Mouse (Mus musculus) megakaryocyte-erythroid progenitor cell, adult 5-6 weeks (primary cell): ENCODE results near the gene H2al2a. TPM values are rescaled to one million over a fixed set of nuclear protein-coding genes. Genes with fewer than 3 reads are reported as not detected.

Experiments
- ATAC-seq: replicated peaks from 2 replicates; pipeline ENCODE4 v1.8.0; 2016; ENCODE audit warnings: mild to moderate bottlenecking, inconsistent platforms; ENCODE audit not compliant: severe bottlenecking, poor library complexity, low FRiP score, low TSS enrichment
- total RNA-seq, 2 experiments: library from RNA; stranded (forward) in 1 of 2; stranded (reverse) in 1 of 2; fragments of 200-1000, 215-1000 nt in 1 of 2; fragments of >200 nt in 1 of 2; fragmentation: Nextera tagmentation in 1 of 2; gene quantifications; 2 replicates each; pipeline ENCODE4 v1.2.3; 2014 to 2017

The H2al2a gene
- total RNA-seq, 2 experiments from 2014 or later: not detected

DNA sequence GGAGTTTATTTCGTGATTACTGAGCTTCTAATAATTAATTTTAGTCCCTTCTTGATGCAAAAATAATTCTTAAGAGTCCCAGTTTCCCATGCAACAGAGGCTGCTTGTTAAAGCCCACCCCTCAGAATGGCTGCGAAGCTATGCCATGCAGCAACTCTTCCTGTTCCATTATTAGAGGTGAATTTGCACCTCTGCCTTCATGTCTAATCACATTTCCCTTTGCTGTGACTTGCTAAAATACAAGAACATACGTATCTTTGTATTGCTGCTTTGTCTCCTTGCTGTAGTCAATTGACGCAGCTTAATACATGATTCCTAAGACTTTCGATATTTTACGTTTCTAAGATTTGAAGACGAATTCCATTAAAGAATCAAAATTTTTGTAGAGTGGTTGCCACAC is 32.9 kb upstream of the H2al2a start:
- no peak for ATAC-seq

DNA sequence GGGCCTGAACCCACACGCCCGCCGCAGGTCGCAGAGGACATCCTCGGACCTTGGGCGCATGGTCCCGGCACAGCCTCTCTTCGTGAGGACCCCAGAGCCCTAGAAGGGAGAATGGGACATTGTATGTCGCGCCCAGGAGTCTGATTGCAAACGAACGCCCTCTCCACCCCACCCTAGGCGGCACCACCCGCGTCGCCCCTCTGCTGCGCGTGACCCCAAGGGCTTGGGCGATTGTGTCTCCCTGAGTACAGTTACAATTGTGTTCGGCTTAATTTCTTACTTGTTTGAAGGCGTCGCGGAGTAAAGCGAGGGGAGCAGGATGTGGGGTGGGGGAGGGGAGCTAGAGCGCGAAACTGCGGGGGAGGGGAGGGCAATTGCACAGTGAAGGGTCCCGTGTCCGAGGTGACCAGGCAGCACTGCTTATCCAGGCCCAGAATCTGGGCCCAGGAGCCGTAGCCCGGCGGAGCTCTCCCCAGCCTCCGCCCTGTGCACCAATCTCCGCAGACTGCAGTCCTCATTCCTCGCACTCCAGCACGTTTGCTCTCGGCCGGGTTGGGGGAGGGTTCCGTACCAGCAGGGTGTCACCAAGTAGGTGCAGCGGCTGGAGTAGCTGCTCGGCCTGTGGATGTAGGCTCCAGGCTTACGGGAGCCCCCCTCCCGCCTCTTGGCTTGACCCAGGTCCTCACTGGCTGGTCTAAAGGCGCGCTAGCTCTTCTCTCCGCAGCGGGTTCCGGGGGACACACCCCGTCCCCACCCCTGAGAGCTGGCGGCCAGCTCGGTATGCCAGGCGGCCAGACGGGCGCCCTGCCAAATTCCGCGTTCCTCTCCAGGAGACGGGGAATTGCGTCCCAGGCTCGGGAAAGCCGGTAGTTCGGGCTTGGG is 31.6 kb upstream of the H2al2a start:
- ATAC-seq: peak; percentile 36

DNA sequence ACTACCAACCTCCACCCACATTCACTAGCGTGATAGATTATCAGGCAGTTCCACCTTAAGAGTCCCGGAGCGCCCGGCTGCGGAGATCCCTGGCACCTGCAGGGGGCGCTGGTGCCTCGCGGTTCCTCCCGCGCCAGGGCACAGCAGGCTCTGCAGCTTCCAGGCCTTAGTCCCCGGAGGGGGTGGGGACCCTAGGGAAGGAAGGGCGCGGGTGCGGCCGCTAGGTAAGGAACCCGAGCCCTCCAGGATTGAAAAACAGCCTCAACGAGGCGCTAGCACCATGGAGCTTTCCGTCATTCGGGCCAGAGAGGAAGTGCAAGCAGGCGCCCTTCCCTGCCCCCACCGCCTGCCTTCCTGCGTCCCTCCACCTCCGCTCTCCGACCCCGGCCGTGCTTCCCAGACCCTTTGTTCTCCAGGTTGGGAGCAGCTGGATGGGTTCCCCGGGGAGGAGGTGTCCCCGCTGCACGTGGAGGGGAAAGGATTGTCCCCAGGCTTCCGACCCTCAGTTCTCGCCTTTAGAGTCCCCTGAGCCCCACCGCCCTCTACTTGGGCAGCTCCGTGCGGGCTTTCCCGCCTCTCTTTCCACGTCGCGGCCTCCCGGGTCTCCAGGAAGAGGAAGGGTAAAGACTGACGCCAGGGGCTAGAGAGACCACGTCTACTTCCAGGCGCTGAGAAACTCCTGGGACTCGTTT is 30.8 kb upstream of the H2al2a start:
- peak; percentile 83 for ATAC-seq

DNA sequence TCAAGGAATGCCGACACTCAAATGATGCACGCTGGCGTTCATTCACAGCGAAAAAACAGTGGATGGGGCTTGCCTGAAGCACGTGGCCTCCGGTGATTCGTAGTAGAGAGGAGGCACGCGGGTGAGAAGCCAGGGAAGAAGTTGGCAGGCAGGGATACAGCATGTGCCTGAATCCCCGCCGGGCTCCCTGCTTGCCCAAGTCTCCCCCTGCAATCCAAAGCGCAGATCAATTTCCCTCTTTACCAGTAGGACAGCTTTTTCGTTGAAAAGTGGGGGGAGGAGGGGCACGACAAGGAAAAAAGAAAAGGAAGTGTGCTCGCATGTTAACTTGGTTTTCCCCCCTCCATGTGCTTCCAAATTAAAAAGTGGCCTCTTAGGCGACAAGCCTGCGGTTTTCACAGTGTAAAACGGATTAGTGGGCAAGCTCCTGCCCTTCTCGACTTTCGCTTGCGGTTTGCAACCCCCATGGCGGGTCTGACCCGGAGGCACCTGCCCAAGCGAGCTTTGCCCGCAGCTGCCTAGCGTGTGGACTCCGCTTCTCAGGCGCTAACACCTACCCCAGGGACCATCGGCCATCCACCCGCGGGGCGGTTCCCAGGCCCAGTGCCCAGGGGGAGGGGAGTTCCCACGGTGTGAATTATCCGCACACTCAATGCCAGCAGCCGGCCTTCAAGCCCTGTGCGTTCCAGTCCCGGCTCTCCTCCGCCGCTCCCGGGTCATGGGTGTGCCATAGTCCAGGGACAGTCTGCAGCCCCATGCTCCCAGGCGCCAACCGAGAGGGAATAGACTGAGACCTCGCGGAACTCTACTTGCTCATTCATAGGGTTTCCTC is 29.6 kb upstream of the H2al2a start:
- peak; percentile 9; the same call in 1 of the 2 replicates for ATAC-seq

GRCm38 (mm10) chr2:18025781-18026115 is 29.0 kb upstream of the H2al2a start:
- ATAC-seq: no peak

DNA sequence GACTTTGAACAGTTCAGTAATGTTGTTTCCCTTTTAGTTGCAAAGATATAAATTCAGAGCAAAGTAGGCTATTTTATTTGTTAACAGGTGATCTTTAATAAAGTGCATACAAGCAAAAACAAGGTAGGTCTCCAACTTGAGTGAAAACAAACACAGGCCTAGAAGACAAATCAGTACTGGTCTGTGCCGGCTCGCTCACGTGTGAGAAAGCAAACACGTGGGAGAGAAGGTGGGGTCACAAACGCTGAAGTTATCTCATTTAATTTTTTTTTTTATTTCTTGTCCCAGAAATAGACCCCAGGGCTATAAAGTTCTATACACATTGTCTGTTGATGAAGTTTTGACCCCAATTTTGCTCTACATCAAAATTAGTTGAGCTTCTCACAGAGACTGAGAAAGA is 28.4 kb upstream of the H2al2a start:
- ATAC-seq: no peak

DNA sequence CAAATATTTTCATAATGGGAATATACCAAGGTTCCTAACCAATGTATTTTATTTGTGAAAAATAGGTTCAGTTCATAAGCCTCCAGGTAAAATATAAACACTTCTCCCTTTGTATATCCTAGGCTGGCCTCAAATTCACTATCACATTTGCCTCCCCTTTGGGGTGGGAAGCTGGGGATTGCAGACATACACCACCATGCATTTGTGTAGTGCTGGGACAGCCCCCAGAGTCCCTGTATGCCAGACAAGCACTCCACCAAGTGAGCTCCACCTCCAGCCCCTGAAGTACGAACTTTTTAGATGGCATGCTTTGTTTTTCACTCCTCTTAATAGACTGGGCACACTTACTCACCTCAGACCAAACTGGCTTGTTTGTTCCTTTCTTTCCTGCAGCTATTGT is 26.1 kb upstream of the H2al2a start:
- no peak for ATAC-seq

DNA sequence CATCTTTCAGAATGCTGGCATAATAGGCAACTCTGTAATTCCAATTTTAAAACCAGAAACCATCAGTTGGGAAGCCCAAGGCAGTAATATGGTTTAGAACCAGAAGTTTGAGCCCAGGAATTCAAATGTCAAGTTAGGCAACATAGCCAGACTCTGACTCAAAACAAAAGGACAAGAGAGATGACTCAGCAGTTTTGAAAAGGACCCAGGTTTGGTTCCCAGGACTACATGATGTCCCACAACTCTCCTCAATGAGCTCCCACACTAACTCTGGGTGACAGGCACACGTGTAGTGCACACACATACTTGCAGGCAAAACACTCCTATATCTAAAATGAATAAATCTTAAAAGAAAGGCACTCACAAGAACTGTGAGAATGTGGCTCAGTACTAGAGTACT is 22.4 kb upstream of the H2al2a start:
- no peak for ATAC-seq

DNA sequence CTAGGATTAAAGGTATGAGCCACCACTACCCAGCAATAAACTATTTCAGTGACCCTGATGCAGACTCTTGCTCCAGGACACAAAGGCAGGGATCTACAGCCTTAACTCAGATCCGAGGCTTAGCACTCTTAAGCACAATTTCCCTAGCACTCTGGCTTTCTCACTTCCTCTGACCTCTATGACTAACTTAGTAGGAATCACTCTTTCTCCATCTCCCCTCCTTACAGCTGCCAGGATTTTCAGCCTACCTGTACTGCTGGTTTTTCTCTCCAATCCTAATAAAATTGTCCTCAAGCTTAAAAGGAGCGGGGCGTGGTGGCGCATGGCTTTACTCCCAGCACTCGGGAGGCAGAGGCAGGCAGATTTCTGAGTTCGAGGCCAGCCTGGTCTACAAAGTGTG is 20.6 kb upstream of the H2al2a start:
- ATAC-seq: no peak

DNA sequence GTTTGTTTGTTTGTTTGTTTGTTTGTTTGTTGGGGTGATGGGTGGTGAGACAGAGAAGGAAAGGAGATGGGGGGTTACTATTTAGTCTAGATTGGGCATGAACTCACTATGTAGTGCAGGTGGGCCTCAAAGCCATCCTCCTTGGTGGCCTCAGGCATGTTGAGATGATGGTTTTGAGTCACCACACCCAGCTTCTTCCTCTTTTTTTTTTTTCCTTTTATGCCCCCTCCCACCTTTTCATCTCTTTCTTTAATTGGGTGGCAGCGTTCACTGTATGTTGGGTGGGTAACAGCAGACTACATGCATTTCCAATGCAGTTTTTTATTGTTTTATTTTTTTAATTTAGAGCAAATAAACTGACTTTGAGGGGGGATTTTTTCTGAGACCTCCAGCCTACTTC is 19.9 kb upstream of the H2al2a start:
- ATAC-seq: no peak

DNA sequence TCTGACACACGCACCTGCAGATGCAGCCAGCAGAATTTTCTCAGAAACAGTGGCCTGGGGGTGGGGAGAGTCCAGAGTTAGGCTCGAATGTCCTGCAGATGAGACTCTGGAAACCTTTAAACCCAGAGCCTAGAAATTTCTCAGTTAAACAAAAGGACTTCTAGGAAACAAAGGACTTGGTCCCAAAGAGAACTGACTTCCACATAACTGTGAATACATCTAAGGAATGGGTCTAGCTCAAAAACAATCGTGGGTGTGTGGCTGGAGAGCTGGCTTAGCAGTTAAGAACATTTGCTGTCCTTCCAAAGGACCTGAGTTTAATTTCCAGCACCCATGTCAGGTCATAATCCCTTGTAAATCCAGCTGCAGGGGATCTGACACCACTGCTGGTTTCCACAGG is 18.8 kb upstream of the H2al2a start:
- ATAC-seq: no peak

DNA sequence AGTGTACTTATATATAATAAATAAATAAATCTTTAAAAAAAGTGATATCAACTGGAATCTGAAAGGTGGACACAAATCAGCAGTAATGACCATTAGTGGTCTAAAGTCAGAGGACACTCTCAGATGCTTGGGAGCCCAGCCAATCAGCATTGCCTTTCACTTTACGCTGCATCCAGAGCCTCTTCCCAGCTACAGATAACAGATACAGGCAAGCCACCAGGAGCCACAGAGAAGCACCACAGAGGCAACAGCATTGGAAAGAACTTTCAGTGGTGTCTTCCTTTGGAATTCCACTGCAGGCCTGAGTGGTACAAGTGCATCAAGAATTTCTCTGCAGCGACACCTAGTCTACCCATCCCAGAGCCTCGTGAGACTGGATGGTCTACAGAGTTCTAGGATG is 16.1 kb upstream of the H2al2a start:
- ATAC-seq: no peak

DNA sequence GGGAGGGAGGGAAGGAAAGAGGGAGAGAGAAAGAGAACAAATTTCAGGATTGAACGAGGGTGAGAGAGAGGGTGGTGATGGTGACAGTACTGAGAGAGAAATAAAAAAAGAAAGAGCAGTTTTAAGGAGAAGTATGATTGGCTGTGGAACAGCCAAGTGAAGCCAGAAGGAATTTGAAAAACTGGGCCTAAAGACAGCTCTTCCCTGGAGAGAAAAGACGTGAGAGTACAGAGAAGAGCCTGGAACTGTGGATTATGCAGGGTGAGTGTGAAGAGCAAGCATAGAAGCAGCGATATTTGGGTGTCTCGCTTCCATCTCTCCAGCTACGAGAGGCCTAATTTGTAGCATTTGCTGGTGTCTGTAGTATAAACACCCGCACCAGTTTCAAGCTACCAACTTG is 14.5 kb upstream of the H2al2a start:
- no peak for ATAC-seq

DNA sequence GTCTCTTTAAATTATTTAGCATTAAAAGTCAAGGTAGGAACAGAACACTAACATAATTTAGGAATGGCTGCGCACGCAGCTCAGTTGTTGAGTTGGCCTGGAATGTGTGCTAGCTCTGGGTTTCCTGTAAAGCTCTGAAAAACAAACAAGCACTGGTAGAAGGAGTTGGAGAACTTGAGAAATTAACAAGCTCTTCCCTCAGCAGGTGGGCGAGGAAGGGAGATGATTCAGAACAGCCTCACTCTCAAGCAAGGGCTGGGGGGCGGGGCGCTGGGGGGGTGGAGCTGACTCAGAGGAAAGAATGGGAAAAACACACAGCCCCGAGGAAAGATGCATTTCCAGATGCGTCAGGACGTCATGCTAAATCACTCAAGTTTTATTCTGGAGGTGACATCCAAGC is 8.4 kb upstream of the H2al2a start:
- ATAC-seq: no peak

- ATAC-seq: no peak
Measured at GRCm38 (mm10) chr2:18004286-18004685, 7.5 kb upstream of the H2al2a start.

DNA sequence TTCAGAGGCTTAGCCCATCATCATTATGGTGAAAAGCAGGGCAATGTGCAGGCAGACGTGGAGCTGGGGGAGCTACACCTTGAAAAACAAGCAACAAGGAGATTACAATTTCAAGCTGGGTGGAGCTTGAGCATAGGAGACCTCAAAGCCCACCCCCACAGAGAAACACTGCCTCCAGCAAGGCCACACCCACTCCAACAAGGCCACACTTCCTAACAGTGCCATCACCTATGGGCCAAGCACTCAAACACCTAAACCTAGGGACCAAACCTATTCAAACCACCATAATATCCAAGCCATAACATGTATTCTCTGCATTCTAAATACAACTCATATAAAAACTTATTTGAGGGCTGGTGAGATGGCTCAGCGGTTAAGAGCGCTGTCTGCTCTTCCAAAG is 5.5 kb upstream of the H2al2a start:
- ATAC-seq: no peak

DNA sequence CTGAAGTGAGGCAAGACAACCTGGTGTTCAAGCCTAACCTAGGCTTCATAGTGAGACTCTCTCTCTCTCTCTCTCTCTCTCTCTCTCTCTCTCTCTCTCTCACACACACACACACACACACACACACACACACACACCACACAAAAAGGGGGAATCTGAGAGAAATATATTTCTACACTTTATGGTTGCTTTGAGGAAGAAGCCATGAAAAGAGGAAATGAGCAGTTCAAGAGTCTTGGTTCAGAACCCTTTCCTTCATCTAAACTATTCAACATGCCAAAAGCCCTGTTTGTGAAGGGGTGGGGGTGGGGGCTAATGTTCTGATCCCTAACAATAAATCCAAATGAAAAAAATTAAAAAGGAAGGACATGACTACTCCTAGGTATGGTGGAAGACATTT is 7.2 kb downstream of the H2al2a start:
- no peak for ATAC-seq

- ATAC-seq: no peak
Measured at GRCm38 (mm10) chr2:17989115-17989514, 7.6 kb downstream of the H2al2a start.

DNA sequence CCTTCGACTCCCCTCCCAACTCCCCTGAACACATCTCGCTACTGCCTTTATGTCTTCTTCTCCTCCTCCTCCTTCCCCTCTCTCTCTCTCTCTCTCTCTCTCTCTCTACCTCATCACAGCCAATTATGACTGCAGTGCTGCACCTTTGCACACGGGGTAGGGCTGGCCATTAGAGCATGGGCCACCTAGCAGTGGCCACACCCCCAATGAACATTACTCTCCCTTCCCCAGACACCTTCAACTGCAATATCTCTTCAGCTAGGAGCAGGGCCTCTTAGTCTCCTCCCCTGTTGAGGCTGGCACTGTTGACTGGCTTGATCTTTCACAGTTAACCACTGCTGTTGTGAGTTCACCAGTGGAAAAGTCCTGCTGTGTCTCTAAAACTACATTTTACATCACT is 10.1 kb downstream of the H2al2a start:
- ATAC-seq: no peak

DNA sequence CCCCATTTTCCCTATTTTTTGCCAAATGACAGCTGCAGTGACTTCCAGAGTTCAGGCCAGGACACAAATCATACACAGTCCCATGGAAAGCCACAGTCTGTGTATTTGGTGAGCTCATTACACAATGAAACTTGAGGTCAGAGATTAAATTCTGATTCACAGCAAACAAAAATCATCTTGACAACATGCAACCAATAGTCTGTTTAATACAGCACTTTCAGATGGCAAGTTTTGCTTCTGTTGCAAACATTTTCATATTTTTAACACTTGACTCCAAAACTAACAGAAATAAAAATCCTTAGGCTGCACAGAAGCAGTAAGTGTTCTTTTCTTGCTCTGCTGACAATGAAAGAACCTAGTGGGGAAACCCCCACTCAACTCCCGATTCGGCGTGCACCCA is 12.0 kb downstream of the H2al2a start:
- ATAC-seq: no peak
